Mouse (Mus musculus) kidney, adult 2 months (tissue): ENCODE results near the gene Pigr.
A peak's percentile ranks its signal among the peaks of the same experiment; 100 is the strongest.

ENCODE experiments used
- CTCF ChIP-seq: fragments of 200-500 bp; conservative IDR thresholded peaks from 2 replicates; pipeline ENCODE4 v1.5.1; 2011; ENCODE audit warnings: low read depth, mild to moderate bottlenecking, control low read depth, low read length, moderate library complexity, mixed read lengths; ENCODE audit not compliant: insufficient read depth, insufficient read length
- POLR2A ChIP-seq: fragments of 200-500 bp; IDR thresholded peaks from one replicate; pipeline ENCODE4 v1.6.1; 2011; ENCODE audit warnings: low read depth, low read length, control low read depth

GRCm38 (mm10) chr1:130820316-130821148, 6.0 kb upstream of the Pigr start:
- TF ChIP-seq CTCF (peak; percentile 34; the same call in 1 of the 2 replicates), POLR2A (no peak)
